Mouse (Mus musculus): ENCODE results near the gene Fam131c. TPM values are rescaled to one million over a fixed set of nuclear protein-coding genes. Genes with fewer than 3 reads are reported as not detected.
A peak's percentile ranks its signal among the peaks of the same experiment; 100 is the strongest.

Gene Fam131c
- polyA plus RNA-seq, 1 experiment from 2014 or later = 3.3 TPM

DNA sequence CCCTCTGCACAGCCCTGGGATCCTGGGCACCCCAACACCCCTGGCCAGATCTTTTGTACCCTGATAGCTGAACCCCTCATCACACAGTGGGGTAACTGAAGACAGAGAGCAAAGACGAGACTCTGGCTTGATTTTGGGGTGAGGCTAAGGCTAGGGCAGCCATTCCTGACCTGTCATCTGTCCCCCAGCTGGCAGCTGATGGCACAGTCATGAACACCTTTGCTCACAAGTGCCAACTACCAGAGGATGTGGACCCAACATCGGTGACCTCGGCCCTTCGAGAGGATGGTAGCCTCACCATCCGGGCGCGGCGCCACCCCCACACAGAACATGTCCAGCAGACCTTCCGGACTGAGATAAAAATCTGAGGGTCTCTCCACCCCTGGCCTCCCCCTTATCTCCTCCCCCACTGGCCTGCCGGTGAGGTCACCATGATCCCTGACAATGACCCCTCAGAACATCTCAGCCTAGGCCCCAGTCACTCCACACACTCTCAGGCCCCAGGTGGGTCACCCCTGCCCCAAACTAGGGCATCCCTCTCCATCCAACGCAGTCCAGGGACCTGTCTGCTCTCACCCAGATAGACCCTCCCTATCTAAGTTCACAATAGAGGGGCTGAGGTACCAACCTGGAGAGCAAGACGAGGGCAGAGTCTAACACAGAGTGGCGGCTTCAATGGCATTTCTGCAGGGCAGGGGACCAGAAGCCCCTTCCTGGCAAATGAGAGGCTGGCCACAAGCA, 55.8 kb downstream of the Fam131c start:
- Histone ChIP-seq H3K9me3 (ENCODE audit: control insufficient read depth, low read length) (no peaks in the 10 kb centered on the region), H3K9ac (ENCODE audit: low read length) (no peak overlapping the region), H3K4me1 (replicated peaks; ENCODE audit: control insufficient read depth, insufficient read depth, low read length) (peaks cover 32% of the 10 kb centered on the region), H3K27me3 (ENCODE audit: control insufficient read depth, insufficient read depth, low read depth, low read length) (no peaks in the 10 kb centered on the region; the same call in 1 of the 2 replicates), H3K27ac (ENCODE audit: low read length) (no peak overlapping the region), H3K36me3 (ENCODE audit: control insufficient read depth, insufficient read depth, low read length) (no peaks in the 10 kb centered on the region), H3K4me2 (ENCODE audit: low read depth, low read length) (no peak overlapping the region), H3K4me3 (ENCODE audit: low read length) (no peak overlapping the region)
- 85% methylated on average over 13 of the region's 13 CpGs for WGBS
- ATAC-seq (ENCODE audit: low read depth) = no peak

GRCm38 (mm10) chr4:141425484-141426479, 57.8 kb downstream of the Fam131c start:
- Histone ChIP-seq H3K36me3 (ENCODE audit: control insufficient read depth, insufficient read depth, low read length) (no peaks in the 10 kb centered on the region), H3K9ac (ENCODE audit: low read length) (peak overlapping the region; percentile 59), H3K4me1 (replicated peaks; ENCODE audit: control insufficient read depth, insufficient read depth, low read length) (peaks cover 25% of the 10 kb centered on the region), H3K9me3 (ENCODE audit: control insufficient read depth, low read length) (no peaks in the 10 kb centered on the region), H3K27ac (ENCODE audit: low read length) (peak overlapping the region; percentile 50; the same call in 1 of the 2 replicates), H3K4me3 (ENCODE audit: low read length) (peak overlapping the region; percentile 50), H3K4me2 (ENCODE audit: low read depth, low read length) (peak overlapping the region; percentile 86), H3K27me3 (ENCODE audit: control insufficient read depth, insufficient read depth, low read depth, low read length) (no peaks in the 10 kb centered on the region; the same call in 1 of the 2 replicates)
- 2% methylated on average over 36 of the region's 36 CpGs for WGBS
- peak; percentile 75 for ATAC-seq (ENCODE audit: low read depth)

- no peak overlapping the region for H3K4me2 ChIP-seq (ENCODE audit: low read depth, low read length)
- no peak overlapping the region for H3K4me3 ChIP-seq (ENCODE audit: low read length)
- no peaks in the 10 kb centered on the region for H3K36me3 ChIP-seq (ENCODE audit: control insufficient read depth, insufficient read depth, low read length)
- H3K27me3 ChIP-seq (ENCODE audit: control insufficient read depth, insufficient read depth, low read depth, low read length) = no peaks in the 10 kb centered on the region; the same call in 1 of the 2 replicates
- H3K9ac ChIP-seq (ENCODE audit: low read length) = no peak overlapping the region
- 53% methylated on average over 10 of the region's 10 CpGs for WGBS
- H3K4me1 ChIP-seq (replicated peaks; ENCODE audit: control insufficient read depth, insufficient read depth, low read length) = peaks cover 16% of the 10 kb centered on the region
- no peaks in the 10 kb centered on the region for H3K9me3 ChIP-seq (ENCODE audit: control insufficient read depth, low read length)
- no peak for ATAC-seq (ENCODE audit: low read depth)
- peak overlapping the region; percentile 4; the same call in 1 of the 2 replicates for H3K27ac ChIP-seq (ENCODE audit: low read length)
Observed at GRCm38 (mm10) chr4:141426796-141427745, 59.1 kb downstream of the Fam131c start.

GRCm38 (mm10) chr4:141427921-141428320, 59.9 kb downstream of the Fam131c start:
- H3K9ac ChIP-seq (ENCODE audit: low read length) = no peak overlapping the region
- H3K9me3 ChIP-seq (ENCODE audit: control insufficient read depth, low read length) = no peaks in the 10 kb centered on the region
- no peak for ATAC-seq (ENCODE audit: low read depth)
- H3K27ac ChIP-seq (ENCODE audit: low read length) = no peak overlapping the region
- no peak overlapping the region for H3K4me2 ChIP-seq (ENCODE audit: low read depth, low read length)
- WGBS = 79% methylated on average over 13 of the region's 13 CpGs
- H3K36me3 ChIP-seq (ENCODE audit: control insufficient read depth, insufficient read depth, low read length) = no peaks in the 10 kb centered on the region
- no peak overlapping the region for H3K4me3 ChIP-seq (ENCODE audit: low read length)
- no peaks in the 10 kb centered on the region; the same call in 1 of the 2 replicates for H3K27me3 ChIP-seq (ENCODE audit: control insufficient read depth, insufficient read depth, low read depth, low read length)
- H3K4me1 ChIP-seq (replicated peaks; ENCODE audit: control insufficient read depth, insufficient read depth, low read length) = peaks cover 16% of the 10 kb centered on the region

- Histone ChIP-seq H3K9ac (ENCODE audit: low read length) (no peak overlapping the region), H3K36me3 (ENCODE audit: control insufficient read depth, insufficient read depth, low read length) (no peaks in the 10 kb centered on the region), H3K27ac (ENCODE audit: low read length) (no peak overlapping the region), H3K27me3 (ENCODE audit: control insufficient read depth, insufficient read depth, low read depth, low read length) (no peaks in the 10 kb centered on the region), H3K4me1 (replicated peaks; ENCODE audit: control insufficient read depth, insufficient read depth, low read length) (peaks cover 16% of the 10 kb centered on the region), H3K4me2 (ENCODE audit: low read depth, low read length) (no peak overlapping the region), H3K4me3 (ENCODE audit: low read length) (no peak overlapping the region), H3K9me3 (ENCODE audit: control insufficient read depth, low read length) (no peaks in the 10 kb centered on the region)
- WGBS = 72% methylated on average over 6 of the region's 6 CpGs
- ATAC-seq (ENCODE audit: low read depth) = no peak
Observed at GRCm38 (mm10) chr4:141429381-141429780, 61.4 kb downstream of the Fam131c start.

DNA sequence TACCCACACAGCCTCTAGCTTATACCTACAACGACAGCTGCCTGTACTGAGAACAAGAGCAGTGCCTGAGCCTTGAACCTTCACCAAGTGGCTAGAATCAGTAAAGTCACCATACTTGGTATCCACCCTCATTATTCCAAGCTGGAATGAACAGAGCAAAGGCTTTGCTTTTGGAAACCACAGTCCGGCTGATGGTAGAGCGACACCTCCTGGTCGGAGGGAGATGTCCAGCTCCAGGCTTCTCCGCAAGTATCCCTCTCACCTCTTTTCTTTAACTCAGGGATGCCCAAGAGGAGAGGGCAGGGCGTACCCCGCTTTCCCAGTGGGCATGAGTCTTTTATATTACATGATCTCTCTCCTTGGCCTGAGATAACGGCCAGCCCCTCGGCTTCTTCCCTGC, 61.8 kb downstream of the Fam131c start:
- H3K27ac ChIP-seq (ENCODE audit: low read length) = no peak overlapping the region
- H3K27me3 ChIP-seq (ENCODE audit: control insufficient read depth, insufficient read depth, low read depth, low read length) = no peaks in the 10 kb centered on the region
- H3K9ac ChIP-seq (ENCODE audit: low read length) = no peak overlapping the region
- ATAC-seq (ENCODE audit: low read depth) = no peak
- 45% methylated on average over 9 of the region's 9 CpGs for WGBS
- no peaks in the 10 kb centered on the region for H3K36me3 ChIP-seq (ENCODE audit: control insufficient read depth, insufficient read depth, low read length)
- H3K9me3 ChIP-seq (ENCODE audit: control insufficient read depth, low read length) = no peaks in the 10 kb centered on the region
- H3K4me2 ChIP-seq (ENCODE audit: low read depth, low read length) = no peak overlapping the region
- H3K4me3 ChIP-seq (ENCODE audit: low read length) = no peak overlapping the region
- peaks cover 16% of the 10 kb centered on the region for H3K4me1 ChIP-seq (replicated peaks; ENCODE audit: control insufficient read depth, insufficient read depth, low read length)

GRCm38 (mm10) chr4:141430997-141431396, 63.0 kb downstream of the Fam131c start:
- no peak overlapping the region; the same call in 1 of the 2 replicates for H3K9ac ChIP-seq (ENCODE audit: low read length)
- WGBS = 44% methylated on average over 9 of the region's 9 CpGs
- no peak overlapping the region for H3K27ac ChIP-seq (ENCODE audit: low read length)
- no peaks in the 10 kb centered on the region for H3K36me3 ChIP-seq (ENCODE audit: control insufficient read depth, insufficient read depth, low read length)
- no peak overlapping the region for H3K4me3 ChIP-seq (ENCODE audit: low read length)
- no peaks in the 10 kb centered on the region for H3K9me3 ChIP-seq (ENCODE audit: control insufficient read depth, low read length)
- H3K27me3 ChIP-seq (ENCODE audit: control insufficient read depth, insufficient read depth, low read depth, low read length) = no peaks in the 10 kb centered on the region
- peaks cover 9% of the 10 kb centered on the region for H3K4me1 ChIP-seq (replicated peaks; ENCODE audit: control insufficient read depth, insufficient read depth, low read length)
- no peak overlapping the region for H3K4me2 ChIP-seq (ENCODE audit: low read depth, low read length)
- ATAC-seq (ENCODE audit: low read depth) = no peak

GRCm38 (mm10) chr4:141432666-141433065, 64.6 kb downstream of the Fam131c start:
- H3K27ac ChIP-seq (ENCODE audit: low read length) = no peak overlapping the region
- H3K4me1 ChIP-seq (replicated peaks; ENCODE audit: control insufficient read depth, insufficient read depth, low read length) = no peaks in the 10 kb centered on the region
- WGBS = 36% methylated on average over 14 of the region's 14 CpGs
- no peak overlapping the region for H3K4me3 ChIP-seq (ENCODE audit: low read length)
- H3K9me3 ChIP-seq (ENCODE audit: control insufficient read depth, low read length) = no peaks in the 10 kb centered on the region
- no peaks in the 10 kb centered on the region for H3K36me3 ChIP-seq (ENCODE audit: control insufficient read depth, insufficient read depth, low read length)
- H3K9ac ChIP-seq (ENCODE audit: low read length) = no peak overlapping the region
- H3K27me3 ChIP-seq (ENCODE audit: control insufficient read depth, insufficient read depth, low read depth, low read length) = no peaks in the 10 kb centered on the region
- H3K4me2 ChIP-seq (ENCODE audit: low read depth, low read length) = no peak overlapping the region
- ATAC-seq (ENCODE audit: low read depth) = no peak
